Mouse (Mus musculus) testis, adult 2 months (tissue): ENCODE results near the gene Syne1. TPM values are rescaled to one million over a fixed set of nuclear protein-coding genes. Genes with fewer than 3 reads are reported as not detected.

Experiments used
- H3K27ac ChIP-seq: fragments of 200-500 bp; 2 replicates; pipeline ENCODE4 v1.5.1; 2012; ENCODE audit warnings: low read depth, low read length; ENCODE audit not compliant: control insufficient read depth, insufficient read depth
- H3K27me3 ChIP-seq: fragments of 200-500 bp; 2 replicates; pipeline ENCODE4 v1.6.1; 2012; ENCODE audit warnings: mild to moderate bottlenecking, low read length, moderate library complexity; ENCODE audit not compliant: control insufficient read depth, insufficient read depth
- H3K36me3 ChIP-seq: fragments of 200-500 bp; 2 replicates; pipeline ENCODE4 v1.6.1; 2012; ENCODE audit warnings: mild to moderate bottlenecking, low read length; ENCODE audit not compliant: control insufficient read depth, insufficient read depth
- H3K4me1 ChIP-seq: fragments of 200-500 bp; 2 replicates; pipeline ENCODE4 v1.6.1; 2012; ENCODE audit warnings: low read length; ENCODE audit not compliant: control insufficient read depth, insufficient read depth
- H3K4me3 ChIP-seq: fragments of 200-500 bp; 2 replicates; pipeline ENCODE4 v1.5.1; 2012; ENCODE audit warnings: low read depth, mild to moderate bottlenecking, low read length, moderate library complexity, mixed read lengths; ENCODE audit not compliant: control insufficient read depth
- CTCF ChIP-seq: fragments of 200-500 bp; IDR thresholded peaks from 2 replicates; pipeline ENCODE4 v1.5.1; 2012; ENCODE audit warnings: low read depth, mild to moderate bottlenecking, inconsistent platforms, low read length, moderate library complexity; ENCODE audit not compliant: control insufficient read depth, insufficient read depth, insufficient replicate concordance
- POLR2A ChIP-seq: fragments of 200-500 bp; IDR thresholded peaks from 2 replicates; pipeline ENCODE4 v1.6.1; 2012; ENCODE audit warnings: low read depth, mild to moderate bottlenecking, inconsistent platforms, low read length, moderate library complexity; ENCODE audit not compliant: control insufficient read depth
- polyA plus RNA-seq: library from polyadenylated mRNA; depleted of rRNA; stranded (reverse); fragments of >200 nt; gene quantifications from 2 replicates; pipeline ENCODE4 v1.2.3, GENCODE M21; 2012

Gene Syne1
- polyA plus RNA-seq, 1 experiment = 2.4 TPM

- no peak overlapping the region for H3K4me3 ChIP-seq
Measured at GRCm38 (mm10) chr10:5032192-5033048, 518.9 kb downstream of the Syne1 start.

GRCm38 (mm10) chr10:5029883-5030282 is 521.4 kb downstream of the Syne1 start:
- Histone ChIP-seq H3K4me3 (no peak overlapping the region), H3K27me3 (no peaks in the 10 kb centered on the region), H3K36me3 (no peaks in the 10 kb centered on the region), H3K4me1 (no peaks in the 10 kb centered on the region), H3K27ac (no peak overlapping the region)
- TF ChIP-seq CTCF (no peak), POLR2A (no peak)

More at GRCm38 (mm10) chr10:5032192-5033048, 518.9 kb downstream of the Syne1 start:
- no peaks in the 10 kb centered on the region for H3K36me3 ChIP-seq
- no peaks in the 10 kb centered on the region for H3K27me3 ChIP-seq
- no peak overlapping the region for H3K27ac ChIP-seq
- H3K4me1 ChIP-seq = no peaks in the 10 kb centered on the region
- TF ChIP-seq POLR2A = no peak
- TF ChIP-seq CTCF = no peak

GRCm38 (mm10) chr10:5029161-5029560 is 522.1 kb downstream of the Syne1 start:
- H3K36me3 ChIP-seq = no peaks in the 10 kb centered on the region
- no peaks in the 10 kb centered on the region for H3K27me3 ChIP-seq
- TF ChIP-seq POLR2A (no peak), CTCF (no peak)
- H3K4me1 ChIP-seq = no peaks in the 10 kb centered on the region
- H3K4me3 ChIP-seq = no peak overlapping the region
- H3K27ac ChIP-seq = no peak overlapping the region

- no peak for TF ChIP-seq CTCF
- no peak for TF ChIP-seq POLR2A
- Histone ChIP-seq H3K4me1 (no peaks in the 10 kb centered on the region), H3K4me3 (no peak overlapping the region), H3K36me3 (no peaks in the 10 kb centered on the region), H3K27me3 (no peaks in the 10 kb centered on the region), H3K27ac (no peak overlapping the region)
Measured at GRCm38 (mm10) chr10:5028301-5028700, 523.0 kb downstream of the Syne1 start.

- Histone ChIP-seq H3K4me1 (no peaks in the 10 kb centered on the region), H3K4me3 (no peak overlapping the region), H3K27ac (no peak overlapping the region), H3K36me3 (no peaks in the 10 kb centered on the region), H3K27me3 (no peaks in the 10 kb centered on the region)
- TF ChIP-seq POLR2A (no peak), CTCF (no peak)
Measured at GRCm38 (mm10) chr10:5027208-5027607, 524.1 kb downstream of the Syne1 start.

GRCm38 (mm10) chr10:5025906-5026305 is 525.4 kb downstream of the Syne1 start:
- H3K27ac ChIP-seq = no peak overlapping the region
- H3K4me1 ChIP-seq = no peaks in the 10 kb centered on the region
- no peaks in the 10 kb centered on the region for H3K36me3 ChIP-seq
- no peak overlapping the region for H3K4me3 ChIP-seq
- H3K27me3 ChIP-seq = no peaks in the 10 kb centered on the region
- no peak for TF ChIP-seq CTCF
- TF ChIP-seq POLR2A = no peak

- no peaks in the 10 kb centered on the region for H3K27me3 ChIP-seq
- no peaks in the 10 kb centered on the region for H3K4me1 ChIP-seq
- no peak overlapping the region for H3K27ac ChIP-seq
- no peak overlapping the region for H3K4me3 ChIP-seq
- no peak for TF ChIP-seq POLR2A
- TF ChIP-seq CTCF = no peak
- no peaks in the 10 kb centered on the region for H3K36me3 ChIP-seq
Measured at GRCm38 (mm10) chr10:5017148-5017547, 534.1 kb downstream of the Syne1 start.
